Mouse (Mus musculus) CH12.LX (cell line): ENCODE data around the gene Cldn2. TPM values are rescaled to one million over a fixed set of nuclear protein-coding genes. Genes with fewer than 3 reads are reported as not detected.

Experiments used
- DNase-seq: peaks from one replicate; pipeline ENCODE4 v3.0.0-alpha.2; 2013; ENCODE audit errors: extremely low read depth
- H3K27ac ChIP-seq: 2 replicates; pipeline ENCODE4 v1.5.1; 2012; ENCODE audit warnings: low read depth, mild to moderate bottlenecking, control low read depth, moderate library complexity; ENCODE audit not compliant: insufficient read depth
- H3K27me3 ChIP-seq: replicated peaks from 2 replicates; pipeline ENCODE3; 2012; ENCODE audit warnings: inconsistent platforms
- H3K36me3 ChIP-seq, 2 experiments: replicated peaks in 1 of 2; 2 replicates each; pipeline versions ENCODE3 to v1.6.1; 2012; ENCODE audit warnings: inconsistent platforms in 1 of 2, low read length in 1 of 2, mild to moderate bottlenecking in 1 of 2, mixed read lengths in 1 of 2, moderate library complexity in 1 of 2; ENCODE audit not compliant: control insufficient read depth in 1 of 2, insufficient read depth in 1 of 2
- H3K4me1 ChIP-seq, 2 experiments: 2 replicates each; pipeline ENCODE4 v1.6.1; 2012; ENCODE audit warnings: inconsistent platforms in 1 of 2, moderate library complexity in 1 of 2; ENCODE audit not compliant: insufficient read depth in 2 of 2, control insufficient read depth in 1 of 2
- H3K4me2 ChIP-seq: 2 replicates; pipeline ENCODE4 v1.6.1; 2012; ENCODE audit warnings: low read depth, mild to moderate bottlenecking, control low read depth; ENCODE audit not compliant: poor library complexity, insufficient read depth, severe bottlenecking
- H3K4me3 ChIP-seq, 3 experiments: fragments of 150-350 bp in 1 of 3; sonication (generic) in 1 of 3; replicated peaks in 1 of 3; 2 replicates each; pipeline versions ENCODE3 to v1.5.1; 2011 to 2012; ENCODE audit warnings: low read depth in 2 of 3, low read length in 2 of 3, mild to moderate bottlenecking in 2 of 3, moderate library complexity in 2 of 3, control low read depth in 1 of 3, improper control_type of control experiment in 1 of 3, inconsistent platforms in 1 of 3, mixed read lengths in 1 of 3; ENCODE audit not compliant: poor library complexity in 1 of 3
- H3K79me2 ChIP-seq: replicated peaks from 2 replicates; pipeline ENCODE4 v1.6.1; 2012; ENCODE audit warnings: mild to moderate bottlenecking, moderate library complexity; ENCODE audit not compliant: control insufficient read depth, poor library complexity, insufficient read depth, severe bottlenecking; ENCODE audit errors: extremely low read depth
- H3K9ac ChIP-seq: 2 replicates; pipeline ENCODE4 v1.6.1; 2012; ENCODE audit warnings: low read depth, mild to moderate bottlenecking, control low read depth, moderate library complexity; ENCODE audit not compliant: insufficient read depth
- H3K9me3 ChIP-seq: replicated peaks from 2 replicates; pipeline ENCODE3; 2012; ENCODE audit warnings: low read length, inconsistent platforms, mixed read lengths
- BHLHE40 ChIP-seq: IDR thresholded peaks from 2 replicates; pipeline ENCODE4 v1.6.1; 2011; ENCODE audit warnings: mild to moderate bottlenecking, low read depth, low read length, improper control_type of control experiment
- CHD1 ChIP-seq: IDR thresholded peaks from 2 replicates; pipeline ENCODE4 v1.6.1; 2012; ENCODE audit warnings: low read depth, low read length, improper control_type of control experiment, inconsistent platforms
- CHD2 ChIP-seq: IDR thresholded peaks from 2 replicates; pipeline ENCODE4 v1.6.1; 2011; ENCODE audit warnings: low read length, improper control_type of control experiment
- ELF1 ChIP-seq: IDR thresholded peaks from 2 replicates; pipeline ENCODE4 v1.6.1; 2014; ENCODE audit warnings: low read depth, mild to moderate bottlenecking, inconsistent platforms, low read length, improper control_type of control experiment
- EP300 ChIP-seq: IDR thresholded peaks from 2 replicates; pipeline ENCODE4 v1.6.1; 2011; ENCODE audit warnings: low read length, improper control_type of control experiment
- ETS1 ChIP-seq: conservative IDR thresholded peaks from 2 replicates; pipeline ENCODE4 v1.6.1; 2012; ENCODE audit warnings: low read depth, mild to moderate bottlenecking, inconsistent platforms, low read length, improper control_type of control experiment, moderate library complexity
- IRF4 ChIP-seq: IDR thresholded peaks from 2 replicates; pipeline ENCODE4 v1.6.1; 2014; ENCODE audit warnings: low read depth, mild to moderate bottlenecking, inconsistent platforms, low read length, improper control_type of control experiment
- JUN ChIP-seq: IDR thresholded peaks from 2 replicates; pipeline ENCODE4 v1.6.1; 2011; ENCODE audit warnings: low read depth, mild to moderate bottlenecking, low read length, improper control_type of control experiment, moderate library complexity; ENCODE audit not compliant: insufficient read depth
- JUND ChIP-seq: conservative IDR thresholded peaks from 2 replicates; pipeline ENCODE4 v1.6.1; 2011; ENCODE audit warnings: low read depth, low read length, improper control_type of control experiment
- MAFK ChIP-seq: IDR thresholded peaks from 2 replicates; pipeline ENCODE4 v1.6.1; 2011; ENCODE audit warnings: low read length, improper control_type of control experiment; ENCODE audit not compliant: insufficient replicate concordance
- MAZ ChIP-seq: IDR thresholded peaks from 2 replicates; pipeline ENCODE4 v1.6.1; 2012; ENCODE audit warnings: low read depth, mild to moderate bottlenecking, inconsistent platforms, low read length, improper control_type of control experiment, moderate library complexity
- MEF2A ChIP-seq: IDR thresholded peaks from 2 replicates; pipeline ENCODE4 v1.6.1; 2014; ENCODE audit warnings: low read depth, mild to moderate bottlenecking, inconsistent platforms, low read length, improper control_type of control experiment, borderline replicate concordance
- MYC ChIP-seq: IDR thresholded peaks from 2 replicates; pipeline ENCODE4 v1.6.1; 2011; ENCODE audit warnings: low read depth, mild to moderate bottlenecking, improper control_type of control experiment, low read length
- NELFE ChIP-seq: IDR thresholded peaks from 2 replicates; pipeline ENCODE4 v1.6.1; 2011; ENCODE audit warnings: low read depth, low read length, improper control_type of control experiment
- NRF1 ChIP-seq: IDR thresholded peaks from 2 replicates; pipeline ENCODE4 v1.6.1; 2014; ENCODE audit warnings: low read depth, mild to moderate bottlenecking, inconsistent platforms, low read length, improper control_type of control experiment, moderate library complexity
- POLR2A ChIP-seq: IDR thresholded peaks from 2 replicates; pipeline ENCODE4 v1.6.1; 2011; ENCODE audit warnings: low read depth, mild to moderate bottlenecking, improper control_type of control experiment, low read length
- RAD21 ChIP-seq: IDR thresholded peaks from 2 replicates; pipeline ENCODE4 v1.6.1; 2011; ENCODE audit warnings: low read depth, mild to moderate bottlenecking, low read length, improper control_type of control experiment, moderate library complexity
- RCOR1 ChIP-seq: conservative IDR thresholded peaks from 2 replicates; pipeline ENCODE4 v1.6.1; 2012; ENCODE audit warnings: low read depth, mild to moderate bottlenecking, inconsistent platforms, low read length, improper control_type of control experiment
- SIN3A ChIP-seq: IDR thresholded peaks from 2 replicates; pipeline ENCODE4 v1.6.1; 2012; ENCODE audit warnings: low read length, improper control_type of control experiment, inconsistent platforms
- TBP ChIP-seq: conservative IDR thresholded peaks from 2 replicates; pipeline ENCODE4 v1.6.1; 2011; ENCODE audit warnings: low read depth, low read length, improper control_type of control experiment
- TCF12 ChIP-seq: IDR thresholded peaks from 2 replicates; pipeline ENCODE4 v1.6.1; 2014; ENCODE audit warnings: low read depth, mild to moderate bottlenecking, inconsistent platforms, low read length, improper control_type of control experiment
- UBTF ChIP-seq: IDR thresholded peaks from 2 replicates; pipeline ENCODE4 v1.6.1; 2012; ENCODE audit warnings: low read depth, mild to moderate bottlenecking, inconsistent platforms, low read length, improper control_type of control experiment, moderate library complexity
- USF2 ChIP-seq: conservative IDR thresholded peaks from 2 replicates; pipeline ENCODE4 v1.6.1; 2011; ENCODE audit warnings: low read depth, low read length, improper control_type of control experiment
- ZC3H11A ChIP-seq: IDR thresholded peaks from 2 replicates; pipeline ENCODE4 v1.6.1; 2012; ENCODE audit warnings: low read depth, mild to moderate bottlenecking, inconsistent platforms, low read length, improper control_type of control experiment
- ZKSCAN1 ChIP-seq: IDR thresholded peaks from 2 replicates; pipeline ENCODE4 v1.6.1; 2012; ENCODE audit warnings: low read depth, inconsistent platforms, low read length, improper control_type of control experiment, borderline replicate concordance
- ZNF384 ChIP-seq: IDR thresholded peaks from 2 replicates; pipeline ENCODE4 v1.6.1; 2012; ENCODE audit warnings: low read depth, low read length, improper control_type of control experiment, inconsistent platforms
- dilution Hi-C: fragments of 300-500 bp; cut with MboI; formaldehyde crosslinking; loops from 2 replicates; pipeline ENCODE4 v1.14.3; 2020; ENCODE audit warnings: low sequenced_read_pairs; ENCODE audit not compliant: extremely low pct_unique_long_range_greater_than_20kb, extremely low pct_ligation_motif_present
- in situ Hi-C: fragments of 300-500 bp; cut with MboI; formaldehyde crosslinking; loops from 3 replicates; pipeline ENCODE4 v1.14.3; 2019; ENCODE audit warnings: low sequenced_read_pairs, low pct_ligation_motif_present, low pct_unique_long_range_greater_than_20kb, mixed read lengths
- polyA plus RNA-seq: library from polyadenylated mRNA; unstranded; fragments of >175 nt; gene quantifications from 2 replicates; pipeline ENCODE4 v1.2.1, GENCODE M21; 2012; ENCODE audit warnings: low read depth; ENCODE audit not compliant: insufficient read length
- total RNA-seq, 2 experiments: library from RNA; depleted of rRNA; stranded (reverse); fragments of 300-350 nt in 1 of 2; fragments of >200 nt in 1 of 2; gene quantifications; 2 replicates each; pipeline ENCODE4 v1.2.3; 2012 to 2014

Cldn2 gene
- total and polyA plus RNA-seq, 3 experiments = 0.07 TPM; not detected in 2

GRCm38 (mm10) chrX:139808085-139808484 is 7.5 kb downstream of the Cldn2 start:
- H3K4me2 ChIP-seq = no peak overlapping the region
- H3K27ac ChIP-seq = no peak overlapping the region
- no peak for DNase-seq
- H3K27me3 ChIP-seq = no peaks in the 10 kb centered on the region
- H3K79me2 ChIP-seq = no peaks in the 10 kb centered on the region
- dilution Hi-C loops (no loop called here), in situ Hi-C loops (no loop called here)
- no peak overlapping the region for H3K9ac ChIP-seq
- no peaks in the 10 kb centered on the region for H3K9me3 ChIP-seq
- no peak overlapping the region for H3K4me3 ChIP-seq
- H3K4me1 ChIP-seq = peaks cover 4 to 13% of the 10 kb centered on the region in 2 experiments; a peak in 1 of 4 replicates
- no peaks in the 10 kb centered on the region for H3K36me3 ChIP-seq
- TF ChIP-seq UBTF = no peak
- no peak for TF ChIP-seq JUND
- no peak for TF ChIP-seq ELF1
- TF ChIP-seq ZKSCAN1 = no peak
- no peak for TF ChIP-seq IRF4
- TF ChIP-seq ETS1 = no peak
- TF ChIP-seq MYC = no peak
- no peak for TF ChIP-seq BHLHE40
- TF ChIP-seq NRF1 = no peak
- TF ChIP-seq CHD1 = no peak
- no peak for TF ChIP-seq ZC3H11A
- no peak for TF ChIP-seq MAZ

- in situ Hi-C loops = no loop called here
- TF ChIP-seq JUN (no peak), NRF1 (no peak), TBP (no peak), CHD1 (no peak), ZNF384 (no peak), CHD2 (no peak), ELF1 (no peak), MEF2A (no peak), USF2 (no peak), NELFE (no peak), TCF12 (no peak), ZKSCAN1 (no peak), BHLHE40 (no peak), SIN3A (no peak), RAD21 (no peak), ZC3H11A (no peak), POLR2A (no peak), RCOR1 (no peak), MAFK (no peak), EP300 (no peak)
- H3K79me2 ChIP-seq = no peaks in the 10 kb centered on the region
- H3K27me3 ChIP-seq = no peaks in the 10 kb centered on the region
- H3K27ac ChIP-seq = no peak overlapping the region
- no peak overlapping the region for H3K4me3 ChIP-seq
- DNase-seq = no peak
- no peak overlapping the region for H3K9ac ChIP-seq
- peaks cover 4 to 16% of the 10 kb centered on the region in 2 experiments; a peak in 1 of 4 replicates for H3K4me1 ChIP-seq
- no peak overlapping the region for H3K4me2 ChIP-seq
- H3K36me3 ChIP-seq = no peaks in the 10 kb centered on the region
- no peaks in the 10 kb centered on the region for H3K9me3 ChIP-seq
- dilution Hi-C loops = no loop called here
Observed at GRCm38 (mm10) chrX:139808501-139808900, 7.9 kb downstream of the Cldn2 start.
